Mouse (Mus musculus) gastrocnemius, adult 2 months (tissue): ENCODE results near the gene Gm11172. TPM values are rescaled to one million over a fixed set of nuclear protein-coding genes. Genes with fewer than 3 reads are reported as not detected.
"Not testable (repeated sequence)": the region's sequence is repeated elsewhere in the genome, so short reads cannot be mapped to it uniquely, and the experiment has no call there.

ENCODE experiments used
- DNase-seq: peaks from one replicate; pipeline ENCODE4 v3.0.0; 2022
- H3K27ac ChIP-seq: fragments of 200-600 bp; 2 replicates; pipeline ENCODE4 v1.8.1; 2022; ENCODE audit warnings: mild to moderate bottlenecking
- H3K4me3 ChIP-seq: fragments of 200-600 bp; 2 replicates; pipeline ENCODE4 v1.8.1; 2022; ENCODE audit warnings: mild to moderate bottlenecking, moderate library complexity
- CTCF ChIP-seq: fragments of 200-600 bp; IDR thresholded peaks from 2 replicates; pipeline ENCODE4 v1.8.1; 2022; ENCODE audit warnings: antibody characterized with exemption, mild to moderate bottlenecking, moderate library complexity
- intact Hi-C: fragments of 180-260 bp; cut with DNase I; formaldehyde crosslinking; loops from one replicate; pipeline ENCODE4 v1.15.1; 2025
- total RNA-seq, 2 experiments: library from RNA; stranded (reverse); gene quantifications; 2 replicates each; pipeline ENCODE4 v1.2.3; 2021

Gene Gm11172
- total RNA-seq, 2 experiments from 2014 or later, result not detected

- no peak overlapping the region for H3K4me3 ChIP-seq
- intact Hi-C loops, result loop anchor here (2.0 kb wide), 1 partner anchor 57 kb away; no protein-coding TSS in a partner anchor
- H3K27ac ChIP-seq, result peak overlapping the region; percentile 94; the same call in 1 of the 2 replicates
- no peak for TF ChIP-seq CTCF
- no peak for DNase-seq
Observed at GRCm38 (mm10) chr16:10787548-10788058, 25.1 kb upstream of the Gm11172 start.

GRCm38 (mm10) chr16:10788271-10788670, 24.4 kb upstream of the Gm11172 start, which contains the start of gene Tnp2:
Gene Tnp2 (minus strand): TSS chr16:10788660.
- intact Hi-C loops, result no loop called here

GRCm38 (mm10) chr16:10788866-10789265, 23.8 kb upstream of the Gm11172 start:
- intact Hi-C loops, result no loop called here
- TF ChIP-seq CTCF, result no peak

More at GRCm38 (mm10) chr16:10788271-10788670, 24.4 kb upstream of the Gm11172 start, which contains the start of gene Tnp2:
- TF ChIP-seq CTCF, result no peak
- H3K4me3 ChIP-seq, result no peak within 1 kb of the TSS
- no peak for DNase-seq
- H3K27ac ChIP-seq, result peak within 1 kb of the TSS; percentile 94; the same call in 1 of the 2 replicates

GRCm38 (mm10) chr16:10790702-10791101, 22.0 kb upstream of the Gm11172 start, which contains the start of gene Prm3:
Gene Prm3 (minus strand): TSS chr16:10790914.
- H3K4me3 ChIP-seq, result no peak within 1 kb of the TSS
- TF ChIP-seq CTCF, result no peak
- no peak for DNase-seq
- no peak within 1 kb of the TSS for H3K27ac ChIP-seq
- intact Hi-C loops, result no loop called here

More at GRCm38 (mm10) chr16:10788866-10789265, 23.8 kb upstream of the Gm11172 start:
- DNase-seq, result no peak
- no peak overlapping the region for H3K4me3 ChIP-seq
- H3K27ac ChIP-seq, result no peak overlapping the region

- intact Hi-C loops, result no loop called here
Observed at GRCm38 (mm10) chr16:10796034-10796433, 16.7 kb upstream of the Gm11172 start, which contains the start of gene Prm2. Gene Prm2 (minus strand): TSS chr16:10796134.

GRCm38 (mm10) chr16:10802420-10802819, 10.3 kb upstream of the Gm11172 start:
- H3K4me3 ChIP-seq, intact Hi-C loops, H3K27ac ChIP-seq, DNase-seq: not testable (repeated sequence)

More at GRCm38 (mm10) chr16:10796034-10796433, 16.7 kb upstream of the Gm11172 start, which contains the start of gene Prm2:
- no peak for TF ChIP-seq CTCF
- no peak for DNase-seq
- Histone ChIP-seq H3K4me3 (no peak within 1 kb of the TSS), H3K27ac (no peak within 1 kb of the TSS)

- intact Hi-C loops, result no loop called here
- no peak for DNase-seq
- no peak for TF ChIP-seq CTCF
- Histone ChIP-seq H3K4me3 (no peak within 1 kb of the TSS), H3K27ac (no peak within 1 kb of the TSS)
Observed at GRCm38 (mm10) chr16:10805789-10806527, 6.8 kb upstream of the Gm11172 start, which contains the start of gene Prm1. Gene Prm1 (minus strand): TSS chr16:10805839.

- Histone ChIP-seq H3K4me3 (no peak overlapping the region), H3K27ac (no peak overlapping the region)
- no peak for DNase-seq
- intact Hi-C loops, result loop anchor here (2.0 kb wide), 1 partner anchor 16 kb away; no protein-coding TSS in a partner anchor
- TF ChIP-seq CTCF, result no peak
Observed at GRCm38 (mm10) chr16:10810376-10810775, 2.3 kb upstream of the Gm11172 start.

- no peak for DNase-seq
- intact Hi-C loops, result no loop called here
- Histone ChIP-seq H3K27ac (no peak overlapping the region), H3K4me3 (no peak overlapping the region)
- TF ChIP-seq CTCF, result no peak
Observed at GRCm38 (mm10) chr16:10813726-10814125, 1.0 kb downstream of the Gm11172 start.

GRCm38 (mm10) chr16:10814864-10815263, 2.1 kb downstream of the Gm11172 start:
- intact Hi-C loops, result no loop called here
- Histone ChIP-seq H3K4me3 (no peak overlapping the region), H3K27ac (no peak overlapping the region)
- no peak for TF ChIP-seq CTCF
- no peak for DNase-seq

- DNase-seq, result no peak
- intact Hi-C loops, result no loop called here
- no peak for TF ChIP-seq CTCF
- H3K27ac ChIP-seq, result no peak overlapping the region
- H3K4me3 ChIP-seq, result no peak overlapping the region
Observed at GRCm38 (mm10) chr16:10818579-10819135, 5.9 kb downstream of the Gm11172 start.

- intact Hi-C loops, result no loop called here
- H3K4me3 ChIP-seq, result no peak overlapping the region
- peak; percentile 48 for DNase-seq
- no peak overlapping the region for H3K27ac ChIP-seq
- no peak for TF ChIP-seq CTCF
Observed at GRCm38 (mm10) chr16:10819966-10820365, 7.3 kb downstream of the Gm11172 start.

- intact Hi-C loops, result no loop called here
- DNase-seq, result no peak
- no peak overlapping the region for H3K4me3 ChIP-seq
- no peak for TF ChIP-seq CTCF
- no peak overlapping the region for H3K27ac ChIP-seq
Observed at GRCm38 (mm10) chr16:10821387-10821786, 8.7 kb downstream of the Gm11172 start.
